Mouse (Mus musculus): Measurements from ENCODE around the gene Eme1. TPM values are rescaled to one million over a fixed set of nuclear protein-coding genes. Genes with fewer than 3 reads are reported as not detected.

The Eme1 gene
- total and polyA plus RNA-seq, 3 experiments, result 36.8 to 45.9 (median 40.8) TPM

DNA sequence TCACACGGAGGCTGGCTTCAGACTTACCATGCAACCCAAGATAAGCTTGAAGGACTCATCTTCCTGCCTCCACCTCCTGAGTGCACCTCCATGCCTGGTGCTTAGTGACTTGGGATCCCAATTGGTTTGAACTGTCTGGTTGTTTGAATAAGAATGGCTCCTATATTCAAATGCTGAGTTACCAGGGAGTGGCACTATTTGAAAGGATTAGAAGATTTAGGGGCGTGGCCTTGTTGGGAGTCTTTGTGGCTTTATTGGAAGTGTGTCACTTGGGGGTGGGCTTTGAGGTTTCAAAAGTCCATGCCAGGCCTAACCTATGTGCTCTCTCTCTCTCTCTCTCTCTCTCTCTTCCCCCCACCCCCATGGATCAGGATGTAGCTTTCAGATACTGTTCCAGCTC is 36.1 kb downstream of the Eme1 start:
- Histone ChIP-seq H3K36me3 (replicated peaks in 1 of 2; ENCODE audit: control insufficient read depth in 1 of 2, insufficient read depth in 1 of 2, low read length in 1 of 2) (no peaks in the 10 kb centered on the region), H3K27me3 (replicated peaks) (no peaks in the 10 kb centered on the region), H3K9me3 (replicated peaks; ENCODE audit: low read length) (peaks cover 12% of the 10 kb centered on the region), H3K4me1 (ENCODE audit: control insufficient read depth in 1 of 2, insufficient read depth in 2 of 2) (peaks cover 9 to 20% of the 10 kb centered on the region in 2 experiments), H3K4me2 (ENCODE audit: insufficient read depth, low read depth, poor library complexity, severe bottlenecking) (no peak overlapping the region), H3K79me2 (replicated peaks; ENCODE audit: control insufficient read depth, extremely low read depth, insufficient read depth, poor library complexity, severe bottlenecking) (no peaks in the 10 kb centered on the region), H3K27ac (ENCODE audit: insufficient read depth, low read depth) (no peak overlapping the region), H3K9ac (ENCODE audit: insufficient read depth, low read depth) (no peak overlapping the region), H3K4me3 (replicated peaks in 1 of 3; ENCODE audit: low read depth in 2 of 3, low read length in 2 of 3, poor library complexity in 1 of 3) (no peak overlapping the region)
- no peak for DNase-seq (ENCODE audit: extremely low read depth)
- dilution Hi-C loops (cut with MboI; ENCODE audit: extremely low pct_ligation_motif_present, extremely low pct_unique_long_range_greater_than_20kb, low sequenced_read_pairs), result no loop called here
- TF ChIP-seq MAX (IDR thresholded peaks at IDR 0.05; ENCODE audit: low read length) (no peak), CHD2 (IDR thresholded peaks at IDR 0.05; ENCODE audit: low read length) (no peak), USF2 (conservative IDR thresholded peaks at IDR 0.05; ENCODE audit: low read depth, low read length) (no peak), TBP (conservative IDR thresholded peaks at IDR 0.05; ENCODE audit: low read depth, low read length) (no peak), POLR2A (IDR thresholded peaks at IDR 0.05; ENCODE audit: low read depth, low read length) (no peak), ZKSCAN1 (IDR thresholded peaks at IDR 0.05; ENCODE audit: borderline replicate concordance, low read depth, low read length) (no peak), MAZ (IDR thresholded peaks at IDR 0.05; ENCODE audit: low read depth, low read length) (no peak), EP300 (IDR thresholded peaks at IDR 0.05; ENCODE audit: low read length) (no peak)
- in situ Hi-C loops (cut with MboI; ENCODE audit: low pct_ligation_motif_present, low pct_unique_long_range_greater_than_20kb, low sequenced_read_pairs), result no loop called here

DNA sequence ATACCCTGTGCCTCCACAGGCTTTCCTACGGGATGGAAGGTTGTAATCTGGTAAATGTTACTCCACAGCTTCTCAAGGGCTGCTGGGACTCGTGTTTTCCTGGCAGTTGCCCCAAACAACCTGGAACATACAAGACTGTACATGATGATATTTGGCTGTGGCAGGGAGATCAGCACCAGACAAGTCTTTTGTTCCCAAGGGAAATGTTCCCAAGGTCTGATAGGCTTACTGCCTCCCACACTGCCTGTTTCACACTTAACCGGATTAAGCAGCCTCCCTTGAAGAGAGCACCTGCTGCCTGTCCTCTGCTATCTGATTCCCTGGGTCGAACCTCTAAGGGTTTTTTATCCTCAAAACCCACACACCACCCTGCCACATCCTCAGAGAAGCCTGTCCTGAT is 38.3 kb downstream of the Eme1 start:
- H3K4me1 ChIP-seq (ENCODE audit: control insufficient read depth in 1 of 2, insufficient read depth in 2 of 2), result peaks cover 2 to 14% of the 10 kb centered on the region in 2 experiments; a peak in 3 of 4 replicates
- H3K4me2 ChIP-seq (ENCODE audit: insufficient read depth, low read depth, poor library complexity, severe bottlenecking), result no peak overlapping the region
- TF ChIP-seq UBTF (IDR thresholded peaks at IDR 0.05; ENCODE audit: low read depth, low read length) (no peak), ZKSCAN1 (IDR thresholded peaks at IDR 0.05; ENCODE audit: borderline replicate concordance, low read depth, low read length) (no peak), MEF2A (IDR thresholded peaks at IDR 0.05; ENCODE audit: borderline replicate concordance, low read depth, low read length) (no peak), TCF12 (IDR thresholded peaks at IDR 0.05; ENCODE audit: low read depth, low read length) (no peak), ZC3H11A (IDR thresholded peaks at IDR 0.05; ENCODE audit: low read depth, low read length) (no peak), USF2 (conservative IDR thresholded peaks at IDR 0.05; ENCODE audit: low read depth, low read length) (no peak), ETS1 (conservative IDR thresholded peaks at IDR 0.05; ENCODE audit: low read depth, low read length) (no peak), E2F4 (IDR thresholded peaks at IDR 0.05; ENCODE audit: insufficient replicate concordance, low read depth, low read length) (no peak), CHD2 (IDR thresholded peaks at IDR 0.05; ENCODE audit: low read length) (no peak), CTCF (conservative IDR thresholded peaks at IDR 0.05 in 1 of 2, IDR thresholded peaks at IDR 0.05 in 1 of 2; ENCODE audit: low read depth in 2 of 2, low read length in 2 of 2) (no peak), MXI1 (IDR thresholded peaks at IDR 0.05; ENCODE audit: low read depth, low read length) (no peak), MAX (IDR thresholded peaks at IDR 0.05; ENCODE audit: low read length) (no peak), MAZ (IDR thresholded peaks at IDR 0.05; ENCODE audit: low read depth, low read length) (no peak), RCOR1 (conservative IDR thresholded peaks at IDR 0.05; ENCODE audit: low read depth, low read length) (no peak)
- no peak overlapping the region for H3K4me3 ChIP-seq (replicated peaks in 1 of 3; ENCODE audit: low read depth in 2 of 3, low read length in 2 of 3, poor library complexity in 1 of 3)
- dilution Hi-C loops (cut with MboI; ENCODE audit: extremely low pct_ligation_motif_present, extremely low pct_unique_long_range_greater_than_20kb, low sequenced_read_pairs) (no loop called here), in situ Hi-C loops (cut with MboI; ENCODE audit: low pct_ligation_motif_present, low pct_unique_long_range_greater_than_20kb, low sequenced_read_pairs) (no loop called here)
- H3K27me3 ChIP-seq (replicated peaks), result no peaks in the 10 kb centered on the region
- H3K9me3 ChIP-seq (replicated peaks; ENCODE audit: low read length), result peaks cover 12% of the 10 kb centered on the region
- DNase-seq (ENCODE audit: extremely low read depth), result no peak
- H3K27ac ChIP-seq (ENCODE audit: insufficient read depth, low read depth), result no peak overlapping the region
- H3K79me2 ChIP-seq (replicated peaks; ENCODE audit: control insufficient read depth, extremely low read depth, insufficient read depth, poor library complexity, severe bottlenecking), result no peaks in the 10 kb centered on the region
- H3K9ac ChIP-seq (ENCODE audit: insufficient read depth, low read depth), result no peak overlapping the region
- H3K36me3 ChIP-seq (replicated peaks in 1 of 2; ENCODE audit: control insufficient read depth in 1 of 2, insufficient read depth in 1 of 2, low read length in 1 of 2), result no peaks in the 10 kb centered on the region

All from CH12.LX (cell line).